Comparison of ENCODE assay signal across 28 mouse cellular contexts in genomic region chr8:50264757-50265156, GRCm38 (mm10).
"Had no signal": no experiment of that assay in that cellular context is flagged by ENCODE, and none has a peak within 500 bp of the region (broad histone marks: within the 10 kb centered on the region; RNA-seq: fewer than 3 reads in every experiment).

No protein-coding gene starts in this region.

- H3K4me3 ChIP-seq: embryonic facial prominence, embryonic 10.5 days; embryonic facial prominence, embryonic 12.5 days; embryonic facial prominence, embryonic 13.5 days; embryonic facial prominence, embryonic 15.5 days; erythroblast, embryonic 14.5 days; forebrain, embryonic 10.5 days; forebrain, embryonic 12.5 days; forebrain, embryonic 13.5 days; forebrain, embryonic 15.5 days; gastrocnemius, adult 2 months; heart, adult 2 months had no signal

- H3K4me2 ChIP-seq: embryonic facial prominence, embryonic 12.5 days; embryonic facial prominence, embryonic 13.5 days; embryonic facial prominence, embryonic 15.5 days; forebrain, embryonic 12.5 days; forebrain, embryonic 13.5 days; forebrain, embryonic 15.5 days had no signal

- H3K4me1 ChIP-seq: embryonic facial prominence, embryonic 10.5 days; embryonic facial prominence, embryonic 12.5 days; embryonic facial prominence, embryonic 13.5 days; embryonic facial prominence, embryonic 15.5 days; forebrain, embryonic 10.5 days; forebrain, embryonic 12.5 days; forebrain, embryonic 13.5 days; forebrain, embryonic 15.5 days had no signal

- H3K27me3 ChIP-seq: embryonic facial prominence, embryonic 12.5 days; embryonic facial prominence, embryonic 13.5 days; embryonic facial prominence, embryonic 15.5 days; forebrain, embryonic 12.5 days; forebrain, embryonic 13.5 days; forebrain, embryonic 15.5 days had no signal

- H3K36me3 ChIP-seq: embryonic facial prominence, embryonic 10.5 days; embryonic facial prominence, embryonic 12.5 days; embryonic facial prominence, embryonic 13.5 days; embryonic facial prominence, embryonic 15.5 days; forebrain, embryonic 10.5 days; forebrain, embryonic 12.5 days; forebrain, embryonic 15.5 days had no signal

- H3K9ac ChIP-seq: embryonic facial prominence, embryonic 12.5 days; embryonic facial prominence, embryonic 13.5 days; embryonic facial prominence, embryonic 15.5 days; forebrain, embryonic 12.5 days; forebrain, embryonic 13.5 days; forebrain, embryonic 15.5 days; forebrain, postnatal 0 days had no signal

- H3K27ac ChIP-seq: embryonic facial prominence, embryonic 10.5 days; embryonic facial prominence, embryonic 12.5 days; embryonic facial prominence, embryonic 13.5 days; embryonic facial prominence, embryonic 15.5 days; forebrain, embryonic 10.5 days; forebrain, embryonic 12.5 days; forebrain, embryonic 13.5 days; forebrain, embryonic 15.5 days; gastrocnemius, adult 2 months; heart, adult 2 months had no signal

- ATAC-seq: forebrain, embryonic 13.5 days; forebrain, embryonic 14.5 days; forebrain, embryonic 15.5 days; forebrain, embryonic 16.5 days; forebrain, postnatal 0 days had no signal

- H3K9me3 ChIP-seq: embryonic facial prominence, embryonic 10.5 days; embryonic facial prominence, embryonic 12.5 days; embryonic facial prominence, embryonic 13.5 days; embryonic facial prominence, embryonic 15.5 days; forebrain, embryonic 10.5 days; forebrain, embryonic 12.5 days; forebrain, embryonic 13.5 days; forebrain, embryonic 15.5 days had no signal

- DNase-seq: cerebellum, adult 8-10 months; cerebellum, adult 9-10 months; cerebellum, adult 9-11 months; cerebellum, postnatal 10 days; cerebellum, postnatal 14 days; cerebellum, postnatal 25 days; cerebellum, postnatal 36 days; embryo, embryonic 11 days; forebrain, postnatal 0 days; gastrocnemius, adult 2 months; gastrocnemius, postnatal 10 days; gastrocnemius, postnatal 14 days; gastrocnemius, postnatal 25 days; gastrocnemius, postnatal 36 days; heart, adult 11 months; heart, adult 18-20 months; heart, adult 2 months had no signal
